8 mouse cellular contexts compared by ENCODE assay signal in the genomic region with DNA sequence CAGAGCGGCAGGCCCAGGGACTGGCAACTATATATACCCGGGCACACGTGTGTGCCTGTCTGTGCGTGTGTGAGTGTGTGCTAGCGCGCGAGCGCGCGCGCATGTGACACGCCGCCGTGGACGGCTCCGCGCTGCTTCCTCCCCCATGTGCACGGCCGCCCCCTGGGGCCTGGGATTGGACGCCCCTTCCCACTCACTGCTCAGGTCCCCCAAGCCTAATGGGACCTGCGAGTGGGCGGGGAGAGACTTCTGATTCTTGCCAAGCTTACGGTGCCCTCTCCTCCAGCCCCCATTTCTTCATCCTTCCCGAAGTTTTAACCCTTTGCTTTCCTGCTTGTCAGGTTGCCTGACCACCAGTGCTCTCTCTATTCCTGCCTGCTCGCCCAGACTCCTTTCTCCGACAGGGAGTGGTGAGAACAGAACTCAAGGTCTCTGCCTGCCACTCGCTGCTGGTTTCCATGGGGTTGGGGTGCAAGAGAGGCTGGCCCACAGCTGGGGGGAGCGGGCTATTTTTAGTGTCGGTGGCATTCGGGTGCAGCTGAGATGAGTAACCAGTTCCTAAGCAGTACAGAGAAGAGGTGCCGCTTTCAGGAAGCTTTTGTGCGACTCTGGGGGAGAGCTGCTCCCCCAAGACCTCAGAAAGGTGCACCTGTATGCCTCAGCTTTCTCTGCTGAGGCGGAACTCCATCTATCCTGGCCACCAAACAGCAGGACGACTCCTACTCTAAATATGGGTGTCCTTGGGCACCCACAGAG. TPM values are rescaled to one million over a fixed set of nuclear protein-coding genes. Genes with fewer than 3 reads are reported as not detected.
DNase-seq lines count a peak whose midpoint lies in the region; ATAC-seq and TF ChIP-seq lines count a peak whose summit lies in the region.

No protein-coding gene starts in this region.

- peaks cover 28% of the 10 kb centered on the region for H3K79me2 ChIP-seq in MEL (ENCODE audit: control insufficient read depth, insufficient read depth, low read length, poor library complexity)

- peak overlapping the region; percentile 49 to 56 for H3K4me3 ChIP-seq in MEL (ENCODE audit: control insufficient read depth in 1 of 2, insufficient read depth in 1 of 2, low read depth in 2 of 2, low read length in 2 of 2)
- H3K4me3 ChIP-seq in forebrain, embryonic 15.5 days, result peak overlapping the region; percentile 50
- peak overlapping the region; percentile 27 for H3K4me3 ChIP-seq in intestine, embryonic 14.5 days (ENCODE audit: low read depth, low read length)
- peak overlapping the region; percentile 45 for H3K4me3 ChIP-seq in limb, embryonic 15.5 days

- intact Hi-C loops in heart, postnatal 25 days (cut with DNase I), result no loop called here

- H3K27me3 ChIP-seq in MEL (ENCODE audit: control insufficient read depth in 1 of 2, insufficient read depth in 2 of 2, low read length in 2 of 2), result no peaks in the 10 kb centered on the region
- H3K27me3 ChIP-seq in forebrain, embryonic 15.5 days, result peaks cover 70% of the 10 kb centered on the region
- peaks cover 70% of the 10 kb centered on the region for H3K27me3 ChIP-seq in intestine, embryonic 14.5 days (replicated peaks; ENCODE audit: control insufficient read depth, insufficient read depth, low read length)
- H3K27me3 ChIP-seq in limb, embryonic 15.5 days, result peaks cover 83% of the 10 kb centered on the region

- no peak for TF ChIP-seq EP300 in MEL (IDR thresholded peaks at IDR 0.05; ENCODE audit: low read depth in 1 of 2, low read length in 2 of 2)

- H3K4me2 ChIP-seq in forebrain, embryonic 15.5 days (replicated peaks), result peak overlapping the region; percentile 75
- H3K4me2 ChIP-seq in intestine, embryonic 14.5 days (ENCODE audit: low read length), result peak overlapping the region; percentile 55
- H3K4me2 ChIP-seq in limb, embryonic 15.5 days, result peak overlapping the region; percentile 73

- H3K9me3 ChIP-seq in MEL (replicated peaks; ENCODE audit: insufficient read depth, low read length), result no peaks in the 10 kb centered on the region
- H3K9me3 ChIP-seq in forebrain, embryonic 15.5 days, result no peaks in the 10 kb centered on the region
- H3K9me3 ChIP-seq in intestine, embryonic 14.5 days (ENCODE audit: control insufficient read depth, low read length), result no peaks in the 10 kb centered on the region
- H3K9me3 ChIP-seq in limb, embryonic 15.5 days, result no peaks in the 10 kb centered on the region

- TF ChIP-seq POLR2A in MEL (IDR thresholded peaks at IDR 0.05; ENCODE audit: control insufficient read depth in 1 of 2, insufficient read depth in 1 of 2, low read depth in 1 of 2, low read length in 2 of 2, poor library complexity in 1 of 2), result no peak; a peak in 1 of 4 replicates

- peak overlapping the region; percentile 66 for H3K9ac ChIP-seq in MEL (ENCODE audit: control insufficient read depth, low read depth, low read length, poor library complexity, severe bottlenecking)
- peak overlapping the region; percentile 39; the same call in 1 of the 2 replicates for H3K9ac ChIP-seq in forebrain, embryonic 15.5 days (replicated peaks)
- H3K9ac ChIP-seq in intestine, embryonic 14.5 days (ENCODE audit: low read length), result peak overlapping the region; percentile 17; the same call in 1 of the 2 replicates
- no peak overlapping the region for H3K9ac ChIP-seq in limb, embryonic 15.5 days

- peaks cover 3 to 8% of the 10 kb centered on the region in 2 experiments for H3K36me3 ChIP-seq in MEL (ENCODE audit: control insufficient read depth in 1 of 2, insufficient read depth in 2 of 2, low read length in 2 of 2)
- H3K36me3 ChIP-seq in forebrain, embryonic 15.5 days, result peaks cover 18% of the 10 kb centered on the region
- H3K36me3 ChIP-seq in intestine, embryonic 14.5 days (ENCODE audit: control insufficient read depth, insufficient read depth, low read length), result peaks cover 9% of the 10 kb centered on the region
- peaks cover 24% of the 10 kb centered on the region for H3K36me3 ChIP-seq in limb, embryonic 15.5 days

- H3K27ac ChIP-seq in MEL (ENCODE audit: control insufficient read depth, low read depth, low read length), result no peak overlapping the region
- H3K27ac ChIP-seq in forebrain, embryonic 15.5 days (replicated peaks), result no peak overlapping the region
- no peak overlapping the region for H3K27ac ChIP-seq in intestine, embryonic 14.5 days (ENCODE audit: low read depth)
- H3K27ac ChIP-seq in limb, embryonic 15.5 days, result no peak overlapping the region

- peak; percentile 94 for DNase-seq in heart, adult 11 months
- no peak for DNase-seq in heart, postnatal 25 days (ENCODE audit: low spot score)
- peak; percentile 53 for DNase-seq in MEL (ENCODE audit: low read depth, low spot score)
- no peak for DNase-seq in intestine, embryonic 14.5 days (ENCODE audit: low spot score)
- DNase-seq in right cerebral cortex, adult 2 months (ENCODE audit: low spot score in 2 of 2), result peak; percentile 84 to 88
- no peak for DNase-seq in ovary, postnatal 36 days (ENCODE audit: low spot score)

- under 1% methylated on average over 34 of the region's 34 CpGs for WGBS in forebrain, embryonic 15.5 days
- WGBS in intestine, embryonic 14.5 days, result 1% methylated on average over 33 of the region's 34 CpGs
- WGBS in limb, embryonic 15.5 days, result 1% methylated on average over 30 of the region's 34 CpGs

- H3K4me1 ChIP-seq in MEL (ENCODE audit: control insufficient read depth in 1 of 2, insufficient read depth in 2 of 2, low read length in 2 of 2), result peaks cover 2 to 15% of the 10 kb centered on the region in 2 experiments; a peak in 2 of 4 replicates
- peaks cover 42% of the 10 kb centered on the region for H3K4me1 ChIP-seq in forebrain, embryonic 15.5 days
- H3K4me1 ChIP-seq in intestine, embryonic 14.5 days (replicated peaks; ENCODE audit: control insufficient read depth, insufficient read depth, low read length), result peaks cover 15% of the 10 kb centered on the region
- H3K4me1 ChIP-seq in limb, embryonic 15.5 days, result peaks cover 42% of the 10 kb centered on the region

- TF ChIP-seq CTCF in MEL (IDR thresholded peaks at IDR 0.05 in 2 of 3, conservative IDR thresholded peaks at IDR 0.05 in 1 of 3; ENCODE audit: control insufficient read depth in 1 of 3, insufficient read depth in 1 of 3, low read depth in 2 of 3, low read length in 3 of 3, poor library complexity in 1 of 3, severe bottlenecking in 1 of 3), result no peak; a peak in 1 of 6 replicates

- ATAC-seq in forebrain, embryonic 15.5 days (replicated peaks), result peak; percentile 54
- no peak for ATAC-seq in intestine, embryonic 14.5 days (replicated peaks; ENCODE audit: low FRiP score, low TSS enrichment, low read depth)
- ATAC-seq in limb, embryonic 15.5 days (ENCODE audit: insufficient number of reproducible peaks, low FRiP score, low TSS enrichment, low read depth), result no peak

- TF ChIP-seq RAD21 in MEL (IDR thresholded peaks at IDR 0.05; ENCODE audit: low read depth, low read length), result no peak

TF ChIP-seq in MEL, 35 proteins besides CTCF, POLR2A, EP300 and RAD21 (continues in another document):
- TF ChIP-seq MAX (IDR thresholded peaks at IDR 0.05; ENCODE audit: low read length), result peak; percentile 67
- TF ChIP-seq CHD2 (IDR thresholded peaks at IDR 0.05; ENCODE audit: low read length), result no peak

RNA-seq across cellular contexts. Expression of a gene that starts 1.2 kb away (rescaled TPM):
- total RNA-seq in heart, postnatal 25 days (2021), result under 1 TPM; 0.21 to 0.59 TPM
- total RNA-seq in MEL (2012; rRNA removed), result 2.8 and 4.0 TPM in 2 replicates
- 1 to 10 TPM in 1 of 2 experiments, not detected in 1; 4.2 TPM for polyA plus RNA-seq in MEL (2012; ENCODE audit: insufficient read depth in 1 of 2, insufficient read length in 2 of 2, low read depth in 1 of 2, low replicate concordance in 2 of 2, missing spikeins in 1 of 2)
- polyA plus RNA-seq in forebrain, embryonic 15.5 days (2015; fragmentation: Nextera tagmentation; extraction: Ambion mirVana), result 0.46 and 0.47 TPM in 2 replicates
- polyA plus RNA-seq in intestine, embryonic 14.5 days (2014; fragmentation: Nextera tagmentation; extraction: Ambion mirVana), result not detected in 2 replicates
- 0.15 TPM in 1 of 2 replicates, not detected in the other for polyA plus RNA-seq in limb, embryonic 15.5 days (2015; fragmentation: Nextera tagmentation; extraction: Ambion mirVana)

RNA-seq across cellular contexts. Expression of a gene that starts 18.4 kb away (rescaled TPM):
- total RNA-seq in heart, postnatal 25 days (2021), result not detected
- total RNA-seq in MEL (2012; rRNA removed), result not detected in 2 replicates
- not detected for polyA plus RNA-seq in MEL (2012; ENCODE audit: insufficient read depth in 1 of 2, insufficient read length in 2 of 2, low read depth in 1 of 2, low replicate concordance in 2 of 2, missing spikeins in 1 of 2)
- 0.19 and 0.25 TPM in 2 replicates for polyA plus RNA-seq in forebrain, embryonic 15.5 days (2015; fragmentation: Nextera tagmentation; extraction: Ambion mirVana)
- polyA plus RNA-seq in intestine, embryonic 14.5 days (2014; fragmentation: Nextera tagmentation; extraction: Ambion mirVana), result not detected in 2 replicates
- 0.06 and 0.14 TPM in 2 replicates for polyA plus RNA-seq in limb, embryonic 15.5 days (2015; fragmentation: Nextera tagmentation; extraction: Ambion mirVana)

RNA-seq across cellular contexts. Expression of a gene that starts 23.2 kb away (rescaled TPM):
- total RNA-seq in heart, postnatal 25 days (2021), result 100 to 1,000 TPM in 1 of 2 experiments, 10 to 100 TPM in 1; 90.5 to 103 TPM
- total RNA-seq in MEL (2012; rRNA removed), result 122 and 126 TPM in 2 replicates
- polyA plus RNA-seq in MEL (2012; ENCODE audit: insufficient read depth in 1 of 2, insufficient read length in 2 of 2, low read depth in 1 of 2, low replicate concordance in 2 of 2, missing spikeins in 1 of 2), result 100 to 1,000 TPM; 141 to 348 TPM
- polyA plus RNA-seq in forebrain, embryonic 15.5 days (2015; fragmentation: Nextera tagmentation; extraction: Ambion mirVana), result 89.0 and 91.7 TPM in 2 replicates
- 77.0 and 77.3 TPM in 2 replicates for polyA plus RNA-seq in intestine, embryonic 14.5 days (2014; fragmentation: Nextera tagmentation; extraction: Ambion mirVana)
- 91.4 and 94.3 TPM in 2 replicates for polyA plus RNA-seq in limb, embryonic 15.5 days (2015; fragmentation: Nextera tagmentation; extraction: Ambion mirVana)

RNA-seq across cellular contexts. Expression of a gene that starts 30.1 kb away (rescaled TPM):
- under 1 TPM; 0.34 to 0.57 TPM for total RNA-seq in heart, postnatal 25 days (2021)
- 0.13 and 0.23 TPM in 2 replicates for total RNA-seq in MEL (2012; rRNA removed)
- polyA plus RNA-seq in MEL (2012; ENCODE audit: insufficient read depth in 1 of 2, insufficient read length in 2 of 2, low read depth in 1 of 2, low replicate concordance in 2 of 2, missing spikeins in 1 of 2), result under 1 TPM in 1 of 2 experiments, not detected in 1; 0.14 TPM
- not detected in 2 replicates for polyA plus RNA-seq in forebrain, embryonic 15.5 days (2015; fragmentation: Nextera tagmentation; extraction: Ambion mirVana)
- 0.12 TPM in 1 of 2 replicates, not detected in the other for polyA plus RNA-seq in intestine, embryonic 14.5 days (2014; fragmentation: Nextera tagmentation; extraction: Ambion mirVana)
- 6.0 and 7.0 TPM in 2 replicates for polyA plus RNA-seq in limb, embryonic 15.5 days (2015; fragmentation: Nextera tagmentation; extraction: Ambion mirVana)

RNA-seq across cellular contexts. Expression of a gene that starts 45.1 kb away (rescaled TPM):
- total RNA-seq in heart, postnatal 25 days (2021), result 10 to 100 TPM; 18.5 to 20.8 TPM
- total RNA-seq in MEL (2012; rRNA removed), result 37.4 and 41.1 TPM in 2 replicates
- 100 to 1,000 TPM; 140 to 239 TPM for polyA plus RNA-seq in MEL (2012; ENCODE audit: insufficient read depth in 1 of 2, insufficient read length in 2 of 2, low read depth in 1 of 2, low replicate concordance in 2 of 2, missing spikeins in 1 of 2)
- 82.3 and 88.2 TPM in 2 replicates for polyA plus RNA-seq in forebrain, embryonic 15.5 days (2015; fragmentation: Nextera tagmentation; extraction: Ambion mirVana)
- polyA plus RNA-seq in intestine, embryonic 14.5 days (2014; fragmentation: Nextera tagmentation; extraction: Ambion mirVana), result 34.6 and 37.1 TPM in 2 replicates
- 41.7 and 49.3 TPM in 2 replicates for polyA plus RNA-seq in limb, embryonic 15.5 days (2015; fragmentation: Nextera tagmentation; extraction: Ambion mirVana)

Comparison
In these comparisons a context has a peak if more than half of its experiments do, and no peak if none do; other contexts are left out.
1. DNase-seq: peak in heart, adult 11 months (single experiment), MEL (single experiment) and right cerebral cortex, adult 2 months (2 of 2); none in heart, postnatal 25 days (single experiment), intestine, embryonic 14.5 days (single experiment) and ovary, postnatal 36 days (single experiment).
2. Peak in every context shown above with its lines, with median percentiles within 50 percentile points of each other: H3K4me3 ChIP-seq and H3K4me2 ChIP-seq.